Mouse (Mus musculus) stomach, embryonic 14.5 days (tissue): ENCODE results near the gene Ctnnd2. TPM values are rescaled to one million over a fixed set of nuclear protein-coding genes. Genes with fewer than 3 reads are reported as not detected.

ENCODE experiments used
- ATAC-seq: fragments of 200-750 bp; cut with Nextera tagmentation; 2 replicates; pipeline ENCODE4 v1.8.0; 2017; ENCODE audit warnings: low read depth, moderate TSS enrichment; ENCODE audit not compliant: insufficient number of reproducible peaks, insufficient read depth, low FRiP score
- H3K27ac ChIP-seq: fragments of 300-500 bp; sonication (generic); 2 replicates; pipeline ENCODE4 v1.5.1; 2014; ENCODE audit warnings: mild to moderate bottlenecking, low read length, moderate library complexity, mixed read lengths
- H3K27me3 ChIP-seq: fragments of 300-500 bp; sonication (generic); 2 replicates; pipeline ENCODE4 v1.6.1; 2014; ENCODE audit warnings: low read length, control low read depth, mixed read lengths; ENCODE audit not compliant: control insufficient read depth, insufficient read depth
- H3K36me3 ChIP-seq: fragments of 300-500 bp; sonication (generic); 2 replicates; pipeline ENCODE4 v1.6.1; 2014; ENCODE audit warnings: mild to moderate bottlenecking, control low read depth, low read length, moderate library complexity, mixed read lengths; ENCODE audit not compliant: control insufficient read depth, insufficient read depth
- H3K4me1 ChIP-seq: fragments of 300-500 bp; sonication (generic); 2 replicates; pipeline ENCODE4 v1.6.1; 2014; ENCODE audit warnings: low read length, control low read depth, mixed read lengths; ENCODE audit not compliant: control insufficient read depth, insufficient read depth
- H3K4me2 ChIP-seq: fragments of 300-500 bp; sonication (generic); replicated peaks from 2 replicates; pipeline ENCODE4 v1.6.1; 2014; ENCODE audit warnings: low read depth, low read length, control low read depth
- H3K4me3 ChIP-seq: fragments of 300-500 bp; sonication (generic); 2 replicates; pipeline ENCODE4 v1.5.1; 2014; ENCODE audit warnings: low read depth, low read length, control low read depth
- H3K9ac ChIP-seq: fragments of 300-500 bp; sonication (generic); replicated peaks from 2 replicates; pipeline ENCODE4 v1.6.1; 2014; ENCODE audit warnings: low read depth, mild to moderate bottlenecking, control low read depth, low read length, moderate library complexity, mixed read lengths
- H3K9me3 ChIP-seq: fragments of 300-500 bp; sonication (generic); 2 replicates; pipeline ENCODE4 v1.6.1; 2016; ENCODE audit warnings: low read depth, low read length, control low read depth; ENCODE audit not compliant: control insufficient read depth
- WGBS: fragments of 180-500 bp; shearing (Covaris S2); extraction: QIAGEN DNeasy Blood & Tissue Kit; methylation state at CpG from one replicate; pipeline ENCODE4 v1.1.7; 2014; 5-methylcytosine and 5-hydroxymethylcytosine counted together
- polyA plus RNA-seq: library from polyadenylated mRNA; unstranded; fragments of >200 nt; fragmentation: Nextera tagmentation; extraction: Ambion mirVana; gene quantifications from 2 replicates; pipeline ENCODE4 v1.2.1, GENCODE M21; 2014

Gene Ctnnd2
- polyA plus RNA-seq, 1 experiment from 2014 or later = 6.7 TPM

DNA sequence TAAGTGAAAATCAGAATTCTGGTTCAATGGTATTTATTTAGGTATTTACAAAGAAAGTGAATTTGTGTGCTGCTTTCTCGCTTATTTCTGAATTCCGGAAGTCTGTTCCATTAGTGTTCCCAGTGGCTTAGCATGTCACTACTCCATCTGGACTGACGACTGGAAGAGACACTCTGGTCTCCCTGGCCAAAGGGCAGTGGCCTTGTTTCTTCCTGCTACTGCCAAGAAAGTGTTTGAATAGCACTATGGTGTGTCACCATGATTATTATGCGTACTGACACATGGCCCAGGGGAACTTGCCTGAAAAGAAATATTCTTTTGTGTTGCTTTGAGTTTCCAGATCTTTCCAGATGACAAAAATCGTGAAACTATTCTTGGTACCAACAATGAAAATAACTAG is 266.7 kb downstream of the Ctnnd2 start:
- Histone ChIP-seq H3K27ac (no peak overlapping the region), H3K27me3 (no peaks in the 10 kb centered on the region), H3K9ac (no peak overlapping the region), H3K4me1 (no peaks in the 10 kb centered on the region), H3K4me3 (no peak overlapping the region), H3K36me3 (no peaks in the 10 kb centered on the region), H3K9me3 (no peaks in the 10 kb centered on the region), H3K4me2 (no peak overlapping the region)
- 67% methylated on average over 5 of the region's 5 CpGs for WGBS
- ATAC-seq = no peak

DNA sequence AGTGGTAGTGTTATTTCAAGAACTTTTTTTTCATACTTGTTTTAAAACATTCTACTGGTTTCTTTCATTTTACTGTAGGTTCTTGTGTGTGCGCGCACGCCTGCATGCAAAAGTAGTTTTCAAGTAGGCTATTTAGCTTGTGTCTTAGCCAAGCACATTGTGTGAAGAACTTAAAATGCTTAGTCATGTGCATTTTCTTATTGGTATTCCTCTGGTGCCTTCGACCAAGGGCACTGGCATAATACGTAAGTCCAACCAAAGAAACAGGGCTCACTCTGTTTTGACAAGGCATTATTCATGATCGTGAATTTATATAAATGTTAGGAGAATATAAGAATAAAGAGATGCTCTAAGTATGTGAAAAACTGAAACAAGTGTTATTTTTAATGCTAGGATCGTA is 278.4 kb downstream of the Ctnnd2 start:
- Histone ChIP-seq H3K4me2 (no peak overlapping the region), H3K9me3 (no peaks in the 10 kb centered on the region), H3K27me3 (no peaks in the 10 kb centered on the region), H3K4me3 (no peak overlapping the region), H3K9ac (no peak overlapping the region), H3K27ac (no peak overlapping the region), H3K4me1 (no peaks in the 10 kb centered on the region), H3K36me3 (no peaks in the 10 kb centered on the region)
- no peak for ATAC-seq
- WGBS = 88% methylated on average over 7 of the region's 7 CpGs

GRCm38 (mm10) chr15:30451921-30452320 is 279.5 kb downstream of the Ctnnd2 start:
- no peak overlapping the region for H3K9ac ChIP-seq
- 58% methylated on average over 5 of the region's 5 CpGs for WGBS
- no peaks in the 10 kb centered on the region for H3K9me3 ChIP-seq
- ATAC-seq = no peak
- H3K27me3 ChIP-seq = no peaks in the 10 kb centered on the region
- H3K36me3 ChIP-seq = no peaks in the 10 kb centered on the region
- no peak overlapping the region for H3K4me3 ChIP-seq
- no peaks in the 10 kb centered on the region for H3K4me1 ChIP-seq
- no peak overlapping the region for H3K27ac ChIP-seq
- no peak overlapping the region for H3K4me2 ChIP-seq

- no peaks in the 10 kb centered on the region for H3K4me1 ChIP-seq
- no peak overlapping the region for H3K4me2 ChIP-seq
- H3K36me3 ChIP-seq = no peaks in the 10 kb centered on the region
- no peak overlapping the region for H3K4me3 ChIP-seq
- ATAC-seq = no peak
- H3K9ac ChIP-seq = no peak overlapping the region
- 57% methylated on average over 12 of the region's 12 CpGs for WGBS
- H3K9me3 ChIP-seq = no peaks in the 10 kb centered on the region
- no peaks in the 10 kb centered on the region for H3K27me3 ChIP-seq
- no peak overlapping the region for H3K27ac ChIP-seq
These were observed 285.3 kb downstream of the Ctnnd2 start for GRCm38 (mm10) chr15:30457541-30458250.

DNA sequence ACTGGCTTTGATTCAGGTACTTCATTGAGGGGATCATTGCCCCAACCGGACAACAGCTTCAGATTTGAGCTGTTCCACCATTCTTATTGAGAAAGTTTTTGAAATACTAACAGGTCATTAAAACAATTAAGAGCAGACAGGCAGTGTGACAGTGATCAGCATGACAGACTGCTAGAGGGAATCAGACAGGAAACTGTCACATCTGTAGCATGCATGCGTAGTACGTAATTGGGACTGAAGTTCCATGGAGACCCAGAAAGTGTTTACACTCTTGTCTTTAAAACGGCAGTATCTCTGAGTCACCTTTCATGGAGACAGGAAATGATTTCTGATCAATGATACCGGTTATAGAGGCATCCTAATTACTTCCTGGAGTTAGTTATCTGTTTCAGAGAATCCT is 286.3 kb downstream of the Ctnnd2 start:
- Histone ChIP-seq H3K4me1 (no peaks in the 10 kb centered on the region), H3K27ac (no peak overlapping the region), H3K27me3 (no peaks in the 10 kb centered on the region), H3K36me3 (no peaks in the 10 kb centered on the region), H3K4me3 (no peak overlapping the region), H3K9ac (no peak overlapping the region), H3K4me2 (no peak overlapping the region), H3K9me3 (no peaks in the 10 kb centered on the region)
- no peak for ATAC-seq
- WGBS = 50% methylated on average over 5 of the region's 5 CpGs

DNA sequence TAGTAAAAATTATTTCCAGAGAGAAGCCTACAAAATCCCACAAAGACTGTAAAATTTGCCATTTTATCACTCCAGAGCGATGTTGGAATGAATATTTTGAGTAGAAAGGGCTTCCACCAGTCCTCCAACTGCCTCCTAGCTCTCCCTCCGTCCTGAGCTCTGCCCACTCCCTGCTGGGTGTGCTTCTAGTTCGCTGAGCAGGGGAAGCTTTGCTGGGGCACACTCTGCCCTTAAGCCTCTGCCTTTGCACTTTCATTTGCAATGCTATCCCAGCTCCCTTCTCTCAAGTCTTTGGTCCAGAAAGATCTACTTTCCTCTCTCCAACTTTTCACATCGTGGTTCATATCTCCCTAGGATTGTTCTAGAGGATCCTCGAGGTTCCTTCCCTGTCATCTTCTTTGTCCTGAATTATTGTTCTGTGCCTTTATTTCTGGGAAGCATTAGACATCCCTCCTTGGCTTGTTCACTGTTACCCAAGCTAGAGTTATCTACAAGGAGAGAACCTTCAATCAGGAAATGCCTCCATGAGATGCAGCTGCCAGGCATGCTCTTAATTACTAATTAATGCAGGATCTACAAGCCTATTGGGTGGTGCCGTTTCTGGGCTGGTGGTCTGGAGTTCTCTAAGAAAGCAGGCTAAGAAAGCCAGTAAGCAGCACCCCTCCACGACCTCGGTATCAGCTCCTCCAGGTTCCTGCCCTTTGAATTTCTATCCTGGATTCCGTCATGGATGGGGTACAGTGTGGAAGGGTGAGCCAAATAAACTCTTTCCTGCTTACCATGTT is 288.1 kb downstream of the Ctnnd2 start:
- no peaks in the 10 kb centered on the region for H3K4me1 ChIP-seq
- no peak for ATAC-seq
- 58% methylated on average over 9 of the region's 9 CpGs for WGBS
- no peak overlapping the region for H3K4me2 ChIP-seq
- no peaks in the 10 kb centered on the region for H3K9me3 ChIP-seq
- no peaks in the 10 kb centered on the region for H3K36me3 ChIP-seq
- H3K9ac ChIP-seq = no peak overlapping the region
- H3K27me3 ChIP-seq = no peaks in the 10 kb centered on the region
- no peak overlapping the region for H3K4me3 ChIP-seq
- no peak overlapping the region for H3K27ac ChIP-seq

- H3K27ac ChIP-seq = no peak overlapping the region
- no peaks in the 10 kb centered on the region for H3K9me3 ChIP-seq
- H3K36me3 ChIP-seq = no peaks in the 10 kb centered on the region
- no peak overlapping the region for H3K9ac ChIP-seq
- no peak overlapping the region for H3K4me3 ChIP-seq
- no peaks in the 10 kb centered on the region for H3K4me1 ChIP-seq
- no peak overlapping the region for H3K4me2 ChIP-seq
- H3K27me3 ChIP-seq = no peaks in the 10 kb centered on the region
- ATAC-seq = no peak
- 22% methylated on average over 2 of the region's 2 CpGs for WGBS
These were observed 290.5 kb downstream of the Ctnnd2 start for GRCm38 (mm10) chr15:30462804-30463423.

DNA sequence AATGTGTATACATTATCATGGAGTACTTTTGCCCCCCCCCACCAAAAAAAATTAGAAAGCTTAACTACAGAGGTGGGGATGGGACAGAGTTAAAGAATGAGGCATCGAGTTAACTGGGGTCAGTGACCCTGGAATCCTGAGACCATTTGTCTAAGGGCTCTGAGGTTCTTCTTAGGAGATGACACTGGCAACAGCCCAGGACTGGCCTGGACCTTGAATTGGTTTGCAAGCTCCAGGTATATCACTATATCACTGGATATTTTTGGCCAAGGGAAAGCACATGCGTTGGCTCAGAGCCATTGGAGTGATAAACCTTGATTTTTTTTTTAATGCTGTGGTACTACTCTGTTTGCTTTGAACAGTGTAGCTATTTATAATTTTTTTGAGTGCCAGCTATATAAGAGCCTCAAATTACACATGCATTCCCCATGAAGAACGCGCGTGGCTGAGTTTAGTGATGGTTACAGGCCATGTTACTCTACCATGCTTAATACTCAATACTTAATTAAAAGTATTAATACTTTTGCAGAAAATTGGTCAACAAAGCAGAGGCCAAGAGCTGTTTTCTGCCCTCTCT is 291.2 kb downstream of the Ctnnd2 start:
- no peaks in the 10 kb centered on the region for H3K27me3 ChIP-seq
- no peak for ATAC-seq
- H3K27ac ChIP-seq = no peak overlapping the region
- no peak overlapping the region for H3K4me2 ChIP-seq
- H3K4me1 ChIP-seq = no peaks in the 10 kb centered on the region
- H3K36me3 ChIP-seq = no peaks in the 10 kb centered on the region
- H3K4me3 ChIP-seq = no peak overlapping the region
- no peak overlapping the region for H3K9ac ChIP-seq
- H3K9me3 ChIP-seq = no peaks in the 10 kb centered on the region
- WGBS = 79% methylated on average over 5 of the region's 5 CpGs
